Comparison of ENCODE assay signal across 9 mouse cellular contexts in the genomic region with DNA sequence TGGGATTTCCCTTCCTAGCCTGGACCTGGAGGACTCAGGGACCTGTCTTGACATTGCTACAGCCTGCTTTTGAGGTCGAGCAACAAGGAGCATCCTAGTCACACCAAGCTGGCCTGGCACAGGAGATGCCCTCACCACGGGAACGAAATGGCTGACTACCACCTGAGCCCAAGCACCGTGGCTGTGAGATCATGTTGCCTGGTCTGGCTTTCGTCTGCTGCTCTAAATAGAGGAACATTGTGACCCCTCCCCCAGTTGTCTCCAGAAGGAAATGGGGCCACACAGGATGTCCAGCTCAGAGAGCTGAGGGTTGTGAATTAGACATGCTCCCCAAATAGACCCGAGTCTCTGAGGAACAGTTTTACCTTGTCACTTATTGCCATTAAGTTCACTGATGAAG.
DNase-seq lines count a peak whose midpoint lies in the region; ATAC-seq and TF ChIP-seq lines count a peak whose summit lies in the region.
"Had no signal": no experiment of that assay in that cellular context is flagged by ENCODE, and none has a peak within 500 bp of the region (broad histone marks: within the 10 kb centered on the region; RNA-seq: fewer than 3 reads in every experiment).

No protein-coding gene starts in this region.

- no peak for TF ChIP-seq EP300 in MEL (IDR thresholded peaks at IDR 0.05; ENCODE audit: low read depth in 1 of 2, low read length in 2 of 2)

- no peak overlapping the region for H3K4me2 ChIP-seq in intestine, embryonic 14.5 days (ENCODE audit: low read length)
- no peak overlapping the region for H3K4me2 ChIP-seq in intestine, postnatal 0 days (replicated peaks; ENCODE audit: low read depth)
- no peak overlapping the region for H3K4me2 ChIP-seq in embryonic facial prominence, embryonic 13.5 days
- H3K4me2 ChIP-seq in hindbrain, embryonic 15.5 days: no peak overlapping the region

- H3K9ac ChIP-seq in intestine, embryonic 14.5 days (ENCODE audit: low read length): no peak overlapping the region
- no peak overlapping the region for H3K9ac ChIP-seq in intestine, postnatal 0 days (ENCODE audit: low read depth, low read length)
- H3K9ac ChIP-seq in MEL (ENCODE audit: control insufficient read depth, low read depth, low read length, poor library complexity, severe bottlenecking): no peak overlapping the region; the same call in 1 of the 2 replicates
- H3K9ac ChIP-seq in embryonic facial prominence, embryonic 13.5 days: no peak overlapping the region
- no peak overlapping the region for H3K9ac ChIP-seq in hindbrain, embryonic 15.5 days

- DNase-seq in intestine, embryonic 14.5 days (ENCODE audit: low spot score): no peak
- peak; percentile 16 for DNase-seq in MEL (ENCODE audit: low read depth, low spot score)
- no peak for DNase-seq in left cerebral cortex, postnatal 10 days (ENCODE audit: extremely low spot score in 1 of 2, low spot score in 2 of 2)
- DNase-seq in left cerebral cortex, postnatal 25 days (ENCODE audit: low spot score in 2 of 2): no peak
- DNase-seq: liver had no signal

- H3K27ac ChIP-seq in intestine, embryonic 14.5 days (ENCODE audit: low read depth): peak overlapping the region; percentile 93
- H3K27ac ChIP-seq in intestine, postnatal 0 days (ENCODE audit: low read depth, low read length): no peak overlapping the region
- H3K27ac ChIP-seq in MEL (ENCODE audit: control insufficient read depth, low read depth, low read length): no peak overlapping the region
- peak overlapping the region; percentile 94 for H3K27ac ChIP-seq in embryonic facial prominence, embryonic 13.5 days
- H3K27ac ChIP-seq in hindbrain, embryonic 15.5 days (replicated peaks): peak overlapping the region; percentile 31

- no peaks in the 10 kb centered on the region for H3K9me3 ChIP-seq in intestine, embryonic 14.5 days (ENCODE audit: control insufficient read depth, low read length)
- H3K9me3 ChIP-seq in intestine, postnatal 0 days (ENCODE audit: control insufficient read depth): no peaks in the 10 kb centered on the region
- H3K9me3 ChIP-seq in MEL (replicated peaks; ENCODE audit: insufficient read depth, low read length): no peaks in the 10 kb centered on the region
- no peaks in the 10 kb centered on the region for H3K9me3 ChIP-seq in embryonic facial prominence, embryonic 13.5 days
- H3K9me3 ChIP-seq in hindbrain, embryonic 15.5 days: no peaks in the 10 kb centered on the region

- no peaks in the 10 kb centered on the region for H3K36me3 ChIP-seq in intestine, embryonic 14.5 days (ENCODE audit: control insufficient read depth, insufficient read depth, low read length)
- H3K36me3 ChIP-seq in intestine, postnatal 0 days (ENCODE audit: control insufficient read depth, insufficient read depth): no peaks in the 10 kb centered on the region
- H3K36me3 ChIP-seq in MEL (ENCODE audit: control insufficient read depth in 1 of 2, insufficient read depth in 2 of 2, low read length in 2 of 2): no peaks in the 10 kb centered on the region
- H3K36me3 ChIP-seq in embryonic facial prominence, embryonic 13.5 days: no peaks in the 10 kb centered on the region
- H3K36me3 ChIP-seq in hindbrain, embryonic 15.5 days: no peaks in the 10 kb centered on the region

- TF ChIP-seq CTCF in intestine, postnatal 0 days (IDR thresholded peaks at IDR 0.05; ENCODE audit: low read depth): no peak
- no peak for TF ChIP-seq CTCF in MEL (IDR thresholded peaks at IDR 0.05 in 2 of 3, conservative IDR thresholded peaks at IDR 0.05 in 1 of 3; ENCODE audit: control insufficient read depth in 1 of 3, insufficient read depth in 1 of 3, low read depth in 2 of 3, low read length in 3 of 3, poor library complexity in 1 of 3, severe bottlenecking in 1 of 3)

- peaks cover 14% of the 10 kb centered on the region for H3K4me1 ChIP-seq in intestine, embryonic 14.5 days (replicated peaks; ENCODE audit: control insufficient read depth, insufficient read depth, low read length)
- H3K4me1 ChIP-seq in intestine, postnatal 0 days (replicated peaks; ENCODE audit: control insufficient read depth, insufficient read depth, low read length): no peaks in the 10 kb centered on the region
- peaks cover 0 to 2% of the 10 kb centered on the region in 2 experiments; a peak in 1 of 4 replicates for H3K4me1 ChIP-seq in MEL (ENCODE audit: control insufficient read depth in 1 of 2, insufficient read depth in 2 of 2, low read length in 2 of 2)
- H3K4me1 ChIP-seq in embryonic facial prominence, embryonic 13.5 days: peaks cover 47% of the 10 kb centered on the region
- H3K4me1 ChIP-seq in hindbrain, embryonic 15.5 days (replicated peaks): 0 out of 2 replicates have a peak, but pooled peaks cover 5% of the 10 kb centered on the region

- H3K27me3 ChIP-seq in intestine, embryonic 14.5 days (replicated peaks; ENCODE audit: control insufficient read depth, insufficient read depth, low read length): no peaks in the 10 kb centered on the region
- no peaks in the 10 kb centered on the region for H3K27me3 ChIP-seq in intestine, postnatal 0 days (replicated peaks; ENCODE audit: control insufficient read depth, insufficient read depth, low read length)
- no peaks in the 10 kb centered on the region for H3K27me3 ChIP-seq in MEL (ENCODE audit: control insufficient read depth in 1 of 2, insufficient read depth in 2 of 2, low read length in 2 of 2)
- H3K27me3 ChIP-seq in embryonic facial prominence, embryonic 13.5 days: no peaks in the 10 kb centered on the region
- H3K27me3 ChIP-seq in hindbrain, embryonic 15.5 days: no peaks in the 10 kb centered on the region

- no peak overlapping the region for H3K4me3 ChIP-seq in intestine, embryonic 14.5 days (ENCODE audit: low read depth, low read length)
- no peak overlapping the region for H3K4me3 ChIP-seq in intestine, postnatal 0 days (ENCODE audit: low read depth, low read length)
- peak overlapping the region; percentile 41 to 48; a peak in 3 of 4 replicates for H3K4me3 ChIP-seq in MEL (ENCODE audit: control insufficient read depth in 1 of 2, insufficient read depth in 1 of 2, low read depth in 2 of 2, low read length in 2 of 2)
- no peak overlapping the region for H3K4me3 ChIP-seq in embryonic facial prominence, embryonic 13.5 days
- H3K4me3 ChIP-seq in hindbrain, embryonic 15.5 days: no peak overlapping the region

- no peaks in the 10 kb centered on the region for H3K79me2 ChIP-seq in MEL (ENCODE audit: control insufficient read depth, insufficient read depth, low read length, poor library complexity)

- no peak for ATAC-seq in intestine, embryonic 14.5 days (replicated peaks; ENCODE audit: low FRiP score, low TSS enrichment, low read depth)
- ATAC-seq in intestine, postnatal 0 days: no peak
- ATAC-seq in embryonic facial prominence, embryonic 13.5 days (ENCODE audit: insufficient number of reproducible peaks, insufficient read depth, low FRiP score, low TSS enrichment, low read depth): no peak
- ATAC-seq in hindbrain, embryonic 15.5 days (ENCODE audit: low FRiP score, low read depth): no peak
- no peak for ATAC-seq in frontal cortex, adult (ENCODE audit: low TSS enrichment)

- no peak for TF ChIP-seq RAD21 in MEL (IDR thresholded peaks at IDR 0.05; ENCODE audit: low read depth, low read length)

- 21% methylated on average over 6 of the region's 6 CpGs for WGBS in intestine, embryonic 14.5 days
- WGBS in intestine, postnatal 0 days: 39% methylated on average over 6 of the region's 6 CpGs
- WGBS in embryonic facial prominence, embryonic 13.5 days: 33% methylated on average over 6 of the region's 6 CpGs
- 58% methylated on average over 6 of the region's 6 CpGs for WGBS in hindbrain, embryonic 15.5 days

- TF ChIP-seq POLR2A in MEL (IDR thresholded peaks at IDR 0.05; ENCODE audit: control insufficient read depth in 1 of 2, insufficient read depth in 1 of 2, low read depth in 1 of 2, low read length in 2 of 2, poor library complexity in 1 of 2): no peak

- intact Hi-C loops in left cerebral cortex, postnatal 10 days (cut with DNase I): loop anchor here (5.0 kb wide), 1 partner anchor 84 kb away; no protein-coding TSS in a partner anchor
- intact Hi-C loops in left cerebral cortex, postnatal 25 days (cut with DNase I): loop anchor here (2.0 kb wide), 2 partner anchors 90 to 678 kb away; no protein-coding TSS in a partner anchor

TF ChIP-seq in MEL, 35 proteins besides CTCF, POLR2A, EP300 and RAD21:
- TF ChIP-seq TBP (IDR thresholded peaks at IDR 0.05; ENCODE audit: low read depth, low read length) (no peak), ETS1 (IDR thresholded peaks at IDR 0.05; ENCODE audit: low read depth, low read length) (no peak), CHD2 (IDR thresholded peaks at IDR 0.05; ENCODE audit: low read length) (no peak), HCFC1 (IDR thresholded peaks at IDR 0.05; ENCODE audit: low read depth, low read length) (no peak), USF1 (IDR thresholded peaks at IDR 0.05; ENCODE audit: low read depth, low read length) (no peak), ZNF384 (IDR thresholded peaks at IDR 0.05; ENCODE audit: low read depth, low read length) (no peak), ZC3H11A (IDR thresholded peaks at IDR 0.05; ENCODE audit: low read depth, low read length) (no peak), KAT2A (conservative IDR thresholded peaks at IDR 0.05; ENCODE audit: low read depth, low read length) (no peak), MYC (IDR thresholded peaks at IDR 0.05; ENCODE audit: low read depth, low read length) (no peak), ZKSCAN1 (IDR thresholded peaks at IDR 0.05; ENCODE audit: low read depth, low read length) (no peak), BHLHE40 (IDR thresholded peaks at IDR 0.05; ENCODE audit: borderline replicate concordance, low read depth, low read length) (no peak), USF2 (IDR thresholded peaks at IDR 0.05; ENCODE audit: borderline replicate concordance in 1 of 2, insufficient read depth in 1 of 2, low read depth in 1 of 2, low read length in 2 of 2) (no peak), MAZ (IDR thresholded peaks at IDR 0.05; ENCODE audit: low read depth, low read length) (no peak), TCF12 (IDR thresholded peaks at IDR 0.05; ENCODE audit: low read depth, low read length) (no peak), POLR2AphosphoS5 (IDR thresholded peaks at IDR 0.05; ENCODE audit: borderline replicate concordance, low read depth, low read length) (no peak)

Comparison
In these comparisons a context has a peak if more than half of its experiments do, and no peak if none do; other contexts are left out.
1. H3K27ac ChIP-seq: peak in intestine, embryonic 14.5 days (single experiment), embryonic facial prominence, embryonic 13.5 days (single experiment) and hindbrain, embryonic 15.5 days (single experiment); none in intestine, postnatal 0 days (single experiment) and MEL (single experiment).
2. H3K4me3 ChIP-seq: peak in MEL (2 of 2); none in intestine, embryonic 14.5 days (single experiment), intestine, postnatal 0 days (single experiment), embryonic facial prominence, embryonic 13.5 days (single experiment) and hindbrain, embryonic 15.5 days (single experiment).